ENCODE assay signal across 16 mouse cellular contexts in genomic region chr7:135655113-135655512, GRCm38 (mm10).
DNase-seq lines count a peak whose midpoint lies in the region; ATAC-seq lines count a peak whose summit lies in the region.
"Had no signal": no experiment of that assay in that cellular context is flagged by ENCODE, and none has a peak within 500 bp of the region (broad histone marks: within the 10 kb centered on the region; RNA-seq: fewer than 3 reads in every experiment).

No protein-coding gene starts in this region.

- 44% methylated on average over 4 of the region's 4 CpGs for WGBS in liver, embryonic 15.5 days (ENCODE audit: insufficient replicate concordance)
- WGBS in liver, embryonic 11.5 days: 68% methylated on average over 4 of the region's 4 CpGs

- H3K4me2 ChIP-seq in liver, embryonic 15.5 days: peak overlapping the region; percentile 23; the same call in 1 of the 2 replicates
- H3K4me2 ChIP-seq in liver, embryonic 11.5 days: no peak overlapping the region
- H3K4me2 ChIP-seq: intestine, embryonic 15.5 days; neural tube, embryonic 15.5 days had no signal

- H3K9ac ChIP-seq in liver, embryonic 15.5 days: no peak overlapping the region
- H3K9ac ChIP-seq in liver, embryonic 11.5 days (ENCODE audit: low read depth, low read length): no peak overlapping the region
- H3K9ac ChIP-seq: intestine, embryonic 15.5 days; neural tube, embryonic 15.5 days had no signal

- H3K4me1 ChIP-seq in liver, embryonic 15.5 days (replicated peaks): peaks cover 15% of the 10 kb centered on the region; the same call in 1 of the 2 replicates
- no peaks in the 10 kb centered on the region for H3K4me1 ChIP-seq in liver, embryonic 11.5 days (replicated peaks; ENCODE audit: control insufficient read depth, insufficient read depth, low read length)
- H3K4me1 ChIP-seq: neural tube, embryonic 15.5 days had no signal

- H3K36me3 ChIP-seq in liver, embryonic 15.5 days (replicated peaks): no peaks in the 10 kb centered on the region
- H3K36me3 ChIP-seq in liver, embryonic 11.5 days (ENCODE audit: control insufficient read depth, insufficient read depth, low read length): no peaks in the 10 kb centered on the region
- H3K36me3 ChIP-seq: intestine, embryonic 15.5 days; neural tube, embryonic 15.5 days had no signal

- DNase-seq in liver, embryonic 11.5 days (ENCODE audit: low spot score): no peak
- DNase-seq in thymus, postnatal 25 days: peak; percentile 27
- DNase-seq in thymus, postnatal 10 days (ENCODE audit: low spot score in 2 of 2): no peak
- no peak for DNase-seq in adrenal gland, adult 18-20 months (ENCODE audit: low spot score in 2 of 2)
- DNase-seq in cerebellum, adult 9-10 months: no peak
- DNase-seq: cerebellum, adult 2 months; embryo, embryonic 11 days; gastrocnemius, postnatal 14 days; kidney, postnatal 14 days; layer of hippocampus, postnatal 36 days; right cerebral cortex, adult 18-20 months had no signal

- H3K27ac ChIP-seq in liver, embryonic 15.5 days (replicated peaks): peak overlapping the region; percentile 57; the same call in 1 of the 2 replicates
- no peak overlapping the region for H3K27ac ChIP-seq in liver, embryonic 11.5 days (ENCODE audit: low read depth, low read length)
- H3K27ac ChIP-seq: intestine, embryonic 15.5 days; neural tube, embryonic 15.5 days had no signal

- H3K9me3 ChIP-seq in liver, embryonic 15.5 days (replicated peaks): no peaks in the 10 kb centered on the region
- no peaks in the 10 kb centered on the region for H3K9me3 ChIP-seq in liver, embryonic 11.5 days (ENCODE audit: control insufficient read depth, low read length)
- H3K9me3 ChIP-seq: intestine, embryonic 15.5 days; neural tube, embryonic 15.5 days had no signal

- no peak overlapping the region for H3K4me3 ChIP-seq in liver, embryonic 15.5 days (replicated peaks)
- no peak overlapping the region for H3K4me3 ChIP-seq in liver, embryonic 11.5 days (ENCODE audit: low read depth, low read length)
- H3K4me3 ChIP-seq: intestine, embryonic 15.5 days; neural tube, embryonic 15.5 days had no signal

- ATAC-seq in liver, embryonic 15.5 days (ENCODE audit: insufficient read depth): no peak
- ATAC-seq in liver, embryonic 11.5 days (replicated peaks; ENCODE audit: low FRiP score): no peak
- ATAC-seq in megakaryocyte, adult 5-6 weeks (ENCODE audit: poor library complexity, severe bottlenecking): peak; percentile 55
- ATAC-seq: forebrain, embryonic 16.5 days; intestine, embryonic 15.5 days had no signal

- H3K27me3 ChIP-seq in liver, embryonic 15.5 days: no peaks in the 10 kb centered on the region
- no peaks in the 10 kb centered on the region for H3K27me3 ChIP-seq in liver, embryonic 11.5 days (replicated peaks; ENCODE audit: control insufficient read depth, insufficient read depth, low read length)
- H3K27me3 ChIP-seq: intestine, embryonic 15.5 days; neural tube, embryonic 15.5 days had no signal
